Mouse (Mus musculus): ENCODE data around the gene Mrps7.
"Not testable (repeated sequence)": the region's sequence is repeated elsewhere in the genome, so short reads cannot be mapped to it uniquely, and the experiment has no call there.

The Mrps7 gene

GRCm38 (mm10) chr11:115628465-115629101, 24.9 kb downstream of the Mrps7 start:
- DNase-seq (ENCODE audit: low read depth): no peak

- DNase-seq (ENCODE audit: low read depth): no peak
These were observed 26.2 kb downstream of the Mrps7 start for GRCm38 (mm10) chr11:115629734-115630531.

GRCm38 (mm10) chr11:115630532-115631504, 27.1 kb downstream of the Mrps7 start:
- DNase-seq (ENCODE audit: low read depth): peak; percentile 37

GRCm38 (mm10) chr11:115631505-115631890, 27.8 kb downstream of the Mrps7 start:
- peak; percentile 44 for DNase-seq (ENCODE audit: low read depth)

- no peak for DNase-seq (ENCODE audit: low read depth)
These were observed 28.5 kb downstream of the Mrps7 start for GRCm38 (mm10) chr11:115632247-115632646.

GRCm38 (mm10) chr11:115632862-115633261, 29.1 kb downstream of the Mrps7 start:
- DNase-seq (ENCODE audit: low read depth): no peak

GRCm38 (mm10) chr11:115634109-115634508, 30.4 kb downstream of the Mrps7 start:
- no peak for DNase-seq (ENCODE audit: low read depth)

- no peak for DNase-seq (ENCODE audit: low read depth)
These were observed 31.3 kb downstream of the Mrps7 start for GRCm38 (mm10) chr11:115635041-115635440.

- DNase-seq (ENCODE audit: low read depth): no peak
These were observed 31.8 kb downstream of the Mrps7 start for GRCm38 (mm10) chr11:115635484-115635883.

GRCm38 (mm10) chr11:115636960-115637359, 33.2 kb downstream of the Mrps7 start:
- DNase-seq (ENCODE audit: low read depth): no peak

GRCm38 (mm10) chr11:115638498-115639409, 35.0 kb downstream of the Mrps7 start:
- DNase-seq (ENCODE audit: low read depth): no peak

- DNase-seq (ENCODE audit: low read depth): no peak
These were observed 35.8 kb downstream of the Mrps7 start for GRCm38 (mm10) chr11:115639540-115639939.

- DNase-seq (ENCODE audit: low read depth): no peak
These were observed 36.6 kb downstream of the Mrps7 start for GRCm38 (mm10) chr11:115640311-115640828.

- DNase-seq (ENCODE audit: low read depth): no peak
These were observed 37.4 kb downstream of the Mrps7 start for GRCm38 (mm10) chr11:115640978-115641663.

GRCm38 (mm10) chr11:115641664-115642036, 37.9 kb downstream of the Mrps7 start:
- no peak for DNase-seq (ENCODE audit: low read depth)

- no peak for DNase-seq (ENCODE audit: low read depth)
These were observed 39.0 kb downstream of the Mrps7 start for GRCm38 (mm10) chr11:115642705-115643104.

GRCm38 (mm10) chr11:115643265-115643664, 39.5 kb downstream of the Mrps7 start:
- DNase-seq (ENCODE audit: low read depth): no peak

GRCm38 (mm10) chr11:115644308-115644707, 40.6 kb downstream of the Mrps7 start:
- DNase-seq (ENCODE audit: low read depth): no peak

- not testable (repeated sequence) for DNase-seq (ENCODE audit: low read depth)
These were observed 41.8 kb downstream of the Mrps7 start for GRCm38 (mm10) chr11:115645498-115645897.

- no peak for DNase-seq (ENCODE audit: low read depth)
These were observed 42.7 kb downstream of the Mrps7 start for GRCm38 (mm10) chr11:115646439-115646838.

All from c-Kit-positive CD71-positive TER-119-negative erythroid progenitor cells, embryonic 14.5 days (primary cell).